Mouse (Mus musculus): ENCODE results near the gene Zc3h7a. TPM values are rescaled to one million over a fixed set of nuclear protein-coding genes. Genes with fewer than 3 reads are reported as not detected.

The Zc3h7a gene
- 107 and 109 TPM in 2 replicates for polyA plus RNA-seq (2015; fragmentation: Nextera tagmentation; extraction: Ambion mirVana)

DNA sequence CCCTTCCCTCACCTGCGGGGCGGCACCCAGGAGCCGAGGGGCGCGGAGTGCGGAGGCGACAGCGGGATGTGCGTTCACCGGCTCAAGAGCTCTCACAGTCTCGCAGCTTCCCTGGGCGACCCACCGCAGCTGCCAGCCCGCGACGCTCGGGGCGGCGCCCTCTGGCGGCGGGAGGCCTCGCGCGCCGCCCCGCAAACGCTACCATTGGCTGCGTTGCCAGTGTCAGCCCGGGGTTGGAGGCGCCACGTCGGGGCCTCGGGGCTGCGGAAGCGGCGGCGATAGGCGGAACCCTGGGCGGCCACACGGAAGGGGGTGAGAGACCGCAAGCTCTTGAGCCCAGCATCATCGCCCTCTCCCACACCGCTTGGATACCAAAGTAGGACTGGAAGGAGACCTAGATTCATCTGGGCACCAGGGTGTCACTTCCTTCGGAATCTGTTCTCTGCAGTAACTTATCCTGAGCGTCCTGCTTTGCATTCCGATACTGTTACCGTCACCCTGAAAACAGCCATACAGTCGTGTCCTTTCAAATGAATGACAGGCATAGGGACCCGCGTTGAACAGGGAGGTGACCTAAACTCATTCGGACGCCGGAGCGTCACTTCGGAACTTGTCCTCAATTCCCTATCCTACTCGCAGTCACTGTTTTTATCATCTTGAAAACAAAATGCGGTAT is at the start of gene Zc3h7a:
Gene Zc3h7a, minus strand, starts transcription at position 186 of the 676 bp plus-strand sequence.
- Histone ChIP-seq H3K9me3 (ENCODE audit: control insufficient read depth, low read length) (peaks cover 2% of the 10 kb centered on the region; the same call in 1 of the 2 replicates), H3K36me3 (ENCODE audit: control insufficient read depth, insufficient read depth, low read length) (no peaks in the 10 kb centered on the region), H3K4me1 (replicated peaks; ENCODE audit: control insufficient read depth, insufficient read depth, low read length) (peaks cover 11% of the 10 kb centered on the region), H3K27ac (ENCODE audit: low read length) (peak within 1 kb of the TSS; percentile 91), H3K27me3 (ENCODE audit: control insufficient read depth, insufficient read depth, low read depth, low read length) (no peaks in the 10 kb centered on the region), H3K9ac (ENCODE audit: low read length) (peak within 1 kb of the TSS; percentile 93), H3K4me3 (ENCODE audit: low read length) (peak within 1 kb of the TSS; percentile 95), H3K4me2 (ENCODE audit: low read depth, low read length) (peak within 1 kb of the TSS; percentile 84)
- 0% methylated on average over 39 of the region's 57 CpGs for WGBS
- ATAC-seq (ENCODE audit: low read depth), result peak; percentile 95

DNA sequence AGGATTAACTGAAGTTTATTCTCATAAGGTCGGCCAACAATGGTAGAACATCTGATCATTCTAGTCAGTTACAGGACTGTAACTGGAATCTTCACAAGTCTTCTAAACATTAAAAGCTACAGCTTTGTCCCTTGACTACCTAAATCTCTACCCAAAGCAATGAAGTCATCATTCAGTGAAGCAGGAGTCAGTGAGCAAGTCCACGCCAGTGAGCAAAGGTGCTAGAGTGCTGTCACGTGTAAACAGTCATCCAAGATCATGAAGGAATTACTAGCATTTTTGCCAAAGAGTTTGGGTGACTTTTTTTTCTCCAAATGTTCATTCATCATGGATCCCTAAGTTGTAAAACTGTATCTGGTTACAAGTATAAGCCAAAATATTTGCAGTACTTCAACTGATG is 41.6 kb upstream of the Zc3h7a start:
- H3K9me3 ChIP-seq (ENCODE audit: control insufficient read depth, low read length), result no peaks in the 10 kb centered on the region
- no peaks in the 10 kb centered on the region for H3K4me1 ChIP-seq (replicated peaks; ENCODE audit: control insufficient read depth, insufficient read depth, low read length)
- no peaks in the 10 kb centered on the region for H3K27me3 ChIP-seq (ENCODE audit: control insufficient read depth, insufficient read depth, low read depth, low read length)
- H3K27ac ChIP-seq (ENCODE audit: low read length), result no peak overlapping the region
- H3K9ac ChIP-seq (ENCODE audit: low read length), result no peak overlapping the region
- no peak overlapping the region for H3K4me3 ChIP-seq (ENCODE audit: low read length)
- peaks cover 23% of the 10 kb centered on the region for H3K36me3 ChIP-seq (ENCODE audit: control insufficient read depth, insufficient read depth, low read length)
- H3K4me2 ChIP-seq (ENCODE audit: low read depth, low read length), result no peak overlapping the region
- ATAC-seq (ENCODE audit: low read depth), result no peak
- 75% methylated on average over 3 of the region's 3 CpGs for WGBS

DNA sequence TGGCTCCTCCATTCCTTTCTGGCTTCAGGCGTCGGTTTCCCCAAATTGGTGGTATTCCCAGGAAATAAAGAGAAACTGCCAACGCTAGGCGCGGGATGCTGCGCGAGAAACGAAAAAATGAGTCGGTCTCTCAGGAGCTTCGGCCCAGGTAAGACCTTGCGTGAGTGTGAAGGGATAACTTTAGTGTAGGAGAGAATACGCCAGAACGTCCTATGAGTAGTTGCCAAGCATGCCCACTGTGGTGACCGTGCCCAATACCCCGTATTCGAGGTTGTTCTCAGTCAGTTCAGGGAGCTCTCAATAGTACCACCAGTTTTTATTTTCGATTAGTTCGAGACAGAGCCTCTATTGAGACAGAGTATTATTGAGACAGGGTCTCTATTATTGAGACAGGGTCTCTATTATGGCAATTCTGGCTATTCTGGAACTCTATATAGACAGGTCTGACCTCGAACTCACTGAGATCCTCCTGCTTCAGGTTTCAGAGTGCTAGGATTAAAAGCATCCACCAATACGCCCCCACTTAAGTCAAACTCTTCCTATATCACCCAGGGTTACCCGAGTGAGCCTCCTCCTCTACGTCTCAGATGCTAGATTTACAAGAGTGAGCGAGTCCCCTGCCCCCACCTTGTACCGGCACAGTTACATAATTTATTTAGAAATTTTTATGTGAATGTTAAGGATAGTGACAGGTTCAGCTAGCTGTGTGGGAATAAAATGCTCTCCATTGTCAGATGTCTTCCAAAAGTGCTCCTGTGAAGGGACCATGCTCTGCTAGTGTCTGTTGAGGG is 27.6 kb upstream of the Zc3h7a start:
- peak overlapping the region; percentile 67 for H3K4me2 ChIP-seq (ENCODE audit: low read depth, low read length)
- no peaks in the 10 kb centered on the region for H3K9me3 ChIP-seq (ENCODE audit: control insufficient read depth, low read length)
- H3K9ac ChIP-seq (ENCODE audit: low read length), result peak overlapping the region; percentile 92
- ATAC-seq (ENCODE audit: low read depth), result peak; percentile 51
- H3K4me1 ChIP-seq (replicated peaks; ENCODE audit: control insufficient read depth, insufficient read depth, low read length), result peaks cover 15% of the 10 kb centered on the region
- H3K4me3 ChIP-seq (ENCODE audit: low read length), result peak overlapping the region; percentile 88
- 3% methylated on average over 24 of the region's 24 CpGs for WGBS
- no peaks in the 10 kb centered on the region for H3K27me3 ChIP-seq (ENCODE audit: control insufficient read depth, insufficient read depth, low read depth, low read length)
- peaks cover 22% of the 10 kb centered on the region for H3K36me3 ChIP-seq (ENCODE audit: control insufficient read depth, insufficient read depth, low read length)
- peak overlapping the region; percentile 84 for H3K27ac ChIP-seq (ENCODE audit: low read length)

GRCm38 (mm10) chr16:11202571-11203554 is 26.7 kb upstream of the Zc3h7a start, which contains the start of gene Rsl1d1:
TSS of gene Rsl1d1 (minus strand) at chr16:11203331.
- peaks cover 24% of the 10 kb centered on the region for H3K36me3 ChIP-seq (ENCODE audit: control insufficient read depth, insufficient read depth, low read length)
- H3K4me2 ChIP-seq (ENCODE audit: low read depth, low read length), result peak within 1 kb of the TSS; percentile 93
- H3K9me3 ChIP-seq (ENCODE audit: control insufficient read depth, low read length), result no peaks in the 10 kb centered on the region
- peak within 1 kb of the TSS; percentile 92 for H3K9ac ChIP-seq (ENCODE audit: low read length)
- H3K4me1 ChIP-seq (replicated peaks; ENCODE audit: control insufficient read depth, insufficient read depth, low read length), result peaks cover 15% of the 10 kb centered on the region
- peak within 1 kb of the TSS; percentile 84 for H3K27ac ChIP-seq (ENCODE audit: low read length)
- peak within 1 kb of the TSS; percentile 88 for H3K4me3 ChIP-seq (ENCODE audit: low read length)
- no peaks in the 10 kb centered on the region for H3K27me3 ChIP-seq (ENCODE audit: control insufficient read depth, insufficient read depth, low read depth, low read length)
- peak; percentile 99 for ATAC-seq (ENCODE audit: low read depth)
- under 1% methylated on average over 68 of the region's 68 CpGs for WGBS

DNA sequence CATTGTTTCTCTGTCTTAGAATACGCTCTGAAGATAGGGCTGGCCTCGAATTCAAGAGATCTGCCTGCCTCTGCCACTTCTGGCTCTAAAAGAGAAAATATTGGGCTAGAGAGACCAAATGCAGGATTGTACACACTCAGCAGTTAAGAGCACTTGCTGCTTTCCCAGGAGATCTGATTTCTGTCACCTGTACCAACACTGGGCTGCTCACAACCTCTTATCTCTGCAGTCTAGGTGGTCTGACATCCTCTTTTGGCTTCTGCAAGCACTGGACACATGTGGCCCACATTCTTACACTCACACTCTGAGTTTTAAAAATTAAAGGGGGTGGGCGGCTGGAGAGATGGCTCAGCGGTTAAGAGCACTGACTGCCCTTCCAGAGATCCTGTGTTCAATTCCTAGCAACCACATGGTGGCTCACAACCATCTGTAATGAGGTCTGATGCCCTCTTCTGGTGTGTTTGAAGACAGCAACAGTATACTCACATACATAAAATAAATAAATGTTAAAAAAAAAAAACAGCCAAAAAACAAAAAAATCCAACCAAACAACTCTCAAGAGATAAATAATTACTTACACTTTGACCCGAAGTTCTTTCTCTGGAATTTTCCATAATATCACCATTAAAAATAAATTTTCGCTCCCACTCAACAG is 25.7 kb upstream of the Zc3h7a start:
- Histone ChIP-seq H3K27me3 (ENCODE audit: control insufficient read depth, insufficient read depth, low read depth, low read length) (no peaks in the 10 kb centered on the region), H3K9ac (ENCODE audit: low read length) (peak overlapping the region; percentile 92), H3K36me3 (ENCODE audit: control insufficient read depth, insufficient read depth, low read length) (peaks cover 26% of the 10 kb centered on the region), H3K9me3 (ENCODE audit: control insufficient read depth, low read length) (no peaks in the 10 kb centered on the region), H3K4me3 (ENCODE audit: low read length) (peak overlapping the region; percentile 88), H3K27ac (ENCODE audit: low read length) (no peak overlapping the region), H3K4me1 (replicated peaks; ENCODE audit: control insufficient read depth, insufficient read depth, low read length) (peaks cover 15% of the 10 kb centered on the region), H3K4me2 (ENCODE audit: low read depth, low read length) (peak overlapping the region; percentile 93)
- no peak for ATAC-seq (ENCODE audit: low read depth)
- WGBS, result 61% methylated on average over 6 of the region's 6 CpGs

- no peak overlapping the region for H3K4me2 ChIP-seq (ENCODE audit: low read depth, low read length)
- H3K36me3 ChIP-seq (ENCODE audit: control insufficient read depth, insufficient read depth, low read length), result peaks cover 40% of the 10 kb centered on the region
- 81% methylated on average over 3 of the region's 3 CpGs for WGBS
- no peak overlapping the region for H3K9ac ChIP-seq (ENCODE audit: low read length)
- H3K27me3 ChIP-seq (ENCODE audit: control insufficient read depth, insufficient read depth, low read depth, low read length), result no peaks in the 10 kb centered on the region
- no peak for ATAC-seq (ENCODE audit: low read depth)
- H3K9me3 ChIP-seq (ENCODE audit: control insufficient read depth, low read length), result no peaks in the 10 kb centered on the region
- peaks cover 15% of the 10 kb centered on the region for H3K4me1 ChIP-seq (replicated peaks; ENCODE audit: control insufficient read depth, insufficient read depth, low read length)
- H3K4me3 ChIP-seq (ENCODE audit: low read length), result no peak overlapping the region
- no peak overlapping the region for H3K27ac ChIP-seq (ENCODE audit: low read length)
Measured at GRCm38 (mm10) chr16:11200247-11200646, 24.1 kb upstream of the Zc3h7a start.

DNA sequence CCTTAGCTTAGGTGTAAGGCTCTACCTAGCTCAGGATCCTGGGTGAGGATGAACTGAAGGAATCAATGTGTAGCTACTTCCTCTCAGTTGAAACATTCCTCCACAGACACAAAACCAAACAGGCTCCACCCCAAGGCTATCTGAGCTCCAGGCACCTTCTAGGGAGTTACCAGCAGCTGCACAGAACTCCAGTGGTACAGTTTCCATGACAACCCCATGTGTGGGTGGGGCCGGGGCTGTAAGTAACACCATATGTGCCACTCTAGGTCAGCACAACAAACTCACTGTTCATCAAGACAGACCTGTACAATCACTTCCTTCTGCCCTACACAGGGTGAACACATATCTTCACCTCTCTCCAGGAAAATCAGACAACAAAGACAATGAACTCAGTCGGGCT is 22.3 kb upstream of the Zc3h7a start:
- Histone ChIP-seq H3K4me1 (replicated peaks; ENCODE audit: control insufficient read depth, insufficient read depth, low read length) (peaks cover 7% of the 10 kb centered on the region), H3K36me3 (ENCODE audit: control insufficient read depth, insufficient read depth, low read length) (peaks cover 58% of the 10 kb centered on the region)
- 79% methylated on average over 2 of the region's 2 CpGs for WGBS

DNA sequence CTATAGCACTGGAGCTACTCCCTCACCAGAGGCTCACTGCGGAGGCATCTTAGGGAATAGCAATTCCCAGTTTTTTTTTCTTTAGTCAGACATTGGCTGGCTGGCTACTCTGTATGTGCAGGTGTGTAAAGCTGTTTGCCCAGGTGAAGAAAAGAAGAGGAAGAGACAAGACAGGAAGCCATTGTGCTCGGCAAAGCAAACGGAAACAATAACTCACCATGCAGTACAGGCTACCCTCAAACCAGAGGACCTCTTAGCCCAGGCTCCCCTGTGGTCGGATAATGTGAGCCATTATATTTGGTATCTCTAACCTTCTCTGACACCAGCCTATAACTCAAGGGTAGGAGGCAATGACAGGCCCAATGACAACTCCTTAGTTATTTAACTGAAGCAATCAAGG is 20.9 kb upstream of the Zc3h7a start:
- no peak overlapping the region for H3K9ac ChIP-seq (ENCODE audit: low read length)
- H3K36me3 ChIP-seq (ENCODE audit: control insufficient read depth, insufficient read depth, low read length), result peaks cover 70% of the 10 kb centered on the region
- ATAC-seq (ENCODE audit: low read depth), result no peak
- H3K27ac ChIP-seq (ENCODE audit: low read length), result no peak overlapping the region
- peaks cover 7% of the 10 kb centered on the region for H3K4me1 ChIP-seq (replicated peaks; ENCODE audit: control insufficient read depth, insufficient read depth, low read length)
- H3K4me3 ChIP-seq (ENCODE audit: low read length), result no peak overlapping the region
- H3K9me3 ChIP-seq (ENCODE audit: control insufficient read depth, low read length), result no peaks in the 10 kb centered on the region
- no peaks in the 10 kb centered on the region for H3K27me3 ChIP-seq (ENCODE audit: control insufficient read depth, insufficient read depth, low read depth, low read length)
- WGBS, result 81% methylated on average over 4 of the region's 4 CpGs
- no peak overlapping the region for H3K4me2 ChIP-seq (ENCODE audit: low read depth, low read length)

More for the DNA sequence above, 22.3 kb upstream of the Zc3h7a start:
- H3K9me3 ChIP-seq (ENCODE audit: control insufficient read depth, low read length), result no peaks in the 10 kb centered on the region
- H3K27ac ChIP-seq (ENCODE audit: low read length), result no peak overlapping the region
- H3K4me2 ChIP-seq (ENCODE audit: low read depth, low read length), result no peak overlapping the region
- no peak for ATAC-seq (ENCODE audit: low read depth)
- H3K4me3 ChIP-seq (ENCODE audit: low read length), result no peak overlapping the region
- no peaks in the 10 kb centered on the region for H3K27me3 ChIP-seq (ENCODE audit: control insufficient read depth, insufficient read depth, low read depth, low read length)
- H3K9ac ChIP-seq (ENCODE audit: low read length), result no peak overlapping the region
